Mouse (Mus musculus) urinary bladder, postnatal 14 days (tissue): ENCODE measurements at regions not wholly inside any gene's neighbourhood (a gene's known extent, or its start where the extent isn't known, plus 50 kb on each side); places are given as distances from the start of the nearest gene placed in this dataset.
A peak's percentile ranks its signal among the peaks of the same experiment; 100 is the strongest.

ENCODE experiments used
- DNase-seq: peaks from one replicate; pipeline ENCODE4 v3.0.0; 2021; ENCODE audit warnings: low spot score

DNA sequence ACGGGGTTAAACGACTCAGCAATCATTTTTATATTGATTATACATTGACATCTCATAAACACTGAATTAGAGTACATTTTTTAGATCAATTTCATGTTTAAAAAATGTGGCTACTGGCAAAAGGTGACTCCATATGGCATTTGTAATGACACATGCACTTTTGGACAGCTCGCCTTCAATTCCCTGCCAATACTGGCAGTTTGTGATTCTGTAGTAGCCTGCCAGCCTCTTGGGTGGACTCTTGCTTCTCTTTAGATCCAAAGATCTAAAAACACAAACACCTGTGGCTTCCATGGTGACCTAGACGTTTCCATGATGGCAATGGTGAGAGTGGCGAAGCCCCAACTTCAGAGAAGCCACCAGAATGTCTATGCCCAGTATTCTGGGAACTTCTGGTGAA lies 83.1 kb upstream of the Pcdh8 start:
- no peak for DNase-seq

DNA sequence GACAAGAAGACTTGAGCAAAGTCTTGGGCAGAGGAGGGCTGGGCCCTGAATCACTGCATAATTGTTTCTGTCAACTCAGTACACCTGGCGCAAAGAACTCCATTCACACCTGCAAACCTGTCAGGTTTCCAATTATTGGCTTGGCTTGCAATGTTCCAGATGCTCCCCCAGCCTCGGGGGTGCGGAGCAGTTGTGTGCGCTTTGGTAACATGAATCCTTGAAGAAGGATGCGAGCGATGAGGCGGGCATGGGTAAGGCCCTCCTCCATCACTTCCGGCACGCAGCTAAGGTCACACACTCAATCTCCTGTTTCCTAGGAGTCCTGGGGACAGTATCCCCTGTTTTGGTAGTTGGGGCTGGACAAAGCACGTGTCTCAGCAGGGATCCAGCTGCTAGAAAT lies 81.6 kb upstream of the Pcdh8 start:
- no peak for DNase-seq

DNA sequence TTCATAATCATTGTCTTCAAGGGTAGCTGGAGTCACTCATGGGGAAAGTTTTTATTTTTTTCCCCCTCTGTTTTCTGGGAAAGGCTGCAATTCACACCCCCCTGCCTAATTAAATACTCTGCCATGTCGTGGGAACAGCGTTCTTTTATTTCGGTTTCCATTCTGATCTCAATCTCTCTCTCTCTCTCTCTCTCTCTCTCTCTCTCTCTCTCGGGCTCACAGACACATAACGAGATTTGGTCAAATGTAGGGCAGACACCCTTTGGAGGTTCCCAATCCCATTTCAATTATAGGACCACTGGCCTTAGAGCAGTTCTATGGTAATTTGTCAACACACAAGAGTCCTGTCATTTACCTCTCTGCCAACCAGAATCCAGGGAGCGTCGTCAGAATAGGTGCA lies 80.7 kb upstream of the Pcdh8 start:
- DNase-seq: no peak

DNA sequence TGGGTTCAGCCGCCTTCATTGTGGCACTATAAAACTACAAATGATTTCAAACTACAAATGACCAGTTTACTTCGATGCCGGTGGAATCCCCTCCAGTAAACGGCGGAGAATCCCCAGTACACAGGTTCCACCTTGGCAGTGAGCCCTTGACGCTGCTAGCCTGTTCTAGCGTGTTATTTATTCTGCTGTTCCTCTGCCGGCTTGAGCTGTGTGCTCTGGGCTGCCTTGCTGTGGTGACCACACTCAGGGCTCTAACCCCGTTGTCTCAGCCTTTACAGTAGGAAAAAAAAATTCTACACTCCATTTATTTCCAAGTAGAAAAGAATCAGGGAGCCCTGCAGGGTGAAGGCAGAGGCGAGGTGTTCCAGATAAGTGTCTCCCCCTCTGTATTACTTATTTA lies 80.1 kb upstream of the Pcdh8 start:
- no peak for DNase-seq

DNA sequence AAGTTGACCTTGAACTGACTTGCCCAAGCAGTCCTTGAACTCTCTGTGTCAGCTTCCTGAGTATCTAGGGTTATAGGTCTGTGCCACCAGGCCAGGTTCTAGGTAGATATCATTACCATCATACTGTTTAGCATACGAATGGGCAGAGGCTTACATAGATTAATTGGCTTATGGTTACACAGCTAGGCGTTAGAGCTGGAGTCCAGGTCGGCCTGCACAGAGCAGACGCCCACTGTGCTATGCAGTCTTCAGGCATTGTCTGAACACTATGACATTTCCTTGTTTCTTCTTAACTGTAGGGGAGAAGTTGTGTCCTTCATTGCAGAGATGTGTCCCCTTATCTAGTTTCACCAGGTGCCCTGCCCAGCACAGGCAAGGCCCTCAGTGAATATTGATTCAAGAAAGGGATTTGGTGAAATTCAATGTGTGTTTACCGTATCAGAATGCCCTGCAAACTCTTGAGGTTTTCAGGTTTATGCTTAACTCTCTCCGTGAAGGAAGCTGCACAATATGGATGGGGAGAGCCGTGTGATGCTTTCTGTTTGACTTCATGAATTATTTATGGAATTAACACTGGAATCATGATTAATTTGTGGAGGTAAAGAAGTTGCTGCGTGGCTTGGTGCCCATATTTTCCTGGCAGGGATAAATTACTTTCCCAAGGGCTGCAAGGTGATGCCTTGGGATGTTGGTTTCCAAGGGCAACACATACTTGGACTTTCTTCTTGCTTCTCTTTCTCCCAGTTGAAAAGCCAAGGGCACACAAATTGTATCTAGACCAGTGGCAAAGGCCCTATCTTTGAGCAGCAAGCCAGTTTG lies 78.7 kb upstream of the Pcdh8 start:
- DNase-seq: no peak

DNA sequence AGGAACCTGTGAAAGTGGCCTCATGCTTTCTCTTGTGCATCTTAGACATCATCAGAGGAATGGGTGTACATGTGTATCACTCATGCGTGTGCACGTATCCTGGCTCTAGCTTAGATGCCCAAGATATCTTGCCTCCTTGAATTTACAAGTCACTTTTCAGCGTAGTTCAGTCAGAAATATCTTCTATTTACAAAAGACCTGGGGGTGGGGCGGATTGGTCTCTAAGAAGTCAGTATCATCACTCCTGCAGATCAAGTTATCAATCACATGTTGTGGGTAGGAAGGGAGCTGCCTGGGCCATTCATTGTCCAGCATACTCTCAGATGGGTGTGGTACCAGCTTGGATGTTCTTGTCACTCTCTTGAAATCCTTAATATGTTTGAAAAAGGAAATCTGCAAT lies 77.0 kb upstream of the Pcdh8 start:
- DNase-seq: no peak

DNA sequence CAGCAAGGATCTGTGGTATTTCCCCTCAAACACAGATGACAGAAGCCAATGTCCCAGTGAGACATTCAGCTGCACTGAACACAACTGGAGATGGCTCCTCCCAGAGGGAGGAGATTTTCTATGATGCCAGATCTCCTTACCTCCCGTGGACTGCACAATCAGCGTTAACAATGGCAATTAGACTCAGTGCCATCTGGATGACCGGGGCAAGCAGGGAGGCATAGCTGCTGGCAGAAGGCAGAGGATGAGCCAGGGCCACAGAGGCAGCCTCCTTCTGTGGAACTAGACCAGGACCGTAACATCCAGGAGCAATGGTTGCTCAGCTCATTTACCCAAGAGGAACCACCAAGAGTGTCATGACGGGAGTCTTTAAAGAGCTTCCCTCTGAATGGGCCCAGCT lies 73.2 kb upstream of the Pcdh8 start:
- DNase-seq: no peak

DNA sequence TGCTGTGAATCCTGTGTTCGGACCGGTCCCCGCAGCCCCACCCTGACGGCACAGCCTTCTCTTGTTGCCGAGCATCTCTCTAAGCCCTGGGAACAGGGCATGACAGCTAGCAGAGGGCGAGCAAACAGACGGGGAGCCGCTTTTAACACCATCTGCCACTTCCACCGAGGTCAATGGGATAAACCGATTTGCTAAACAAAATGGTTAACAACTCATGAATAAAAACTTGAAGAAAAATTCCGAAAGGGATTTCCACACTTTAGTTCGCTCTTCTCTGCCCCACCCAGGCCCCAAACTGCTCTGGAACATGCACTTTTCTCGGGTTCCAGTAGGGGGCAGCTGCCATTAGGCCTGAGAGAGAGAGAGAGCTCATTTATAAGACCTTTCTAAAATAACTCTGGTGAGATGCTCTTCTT lies 72.0 kb upstream of the Pcdh8 start:
- DNase-seq: peak; percentile 9

DNA sequence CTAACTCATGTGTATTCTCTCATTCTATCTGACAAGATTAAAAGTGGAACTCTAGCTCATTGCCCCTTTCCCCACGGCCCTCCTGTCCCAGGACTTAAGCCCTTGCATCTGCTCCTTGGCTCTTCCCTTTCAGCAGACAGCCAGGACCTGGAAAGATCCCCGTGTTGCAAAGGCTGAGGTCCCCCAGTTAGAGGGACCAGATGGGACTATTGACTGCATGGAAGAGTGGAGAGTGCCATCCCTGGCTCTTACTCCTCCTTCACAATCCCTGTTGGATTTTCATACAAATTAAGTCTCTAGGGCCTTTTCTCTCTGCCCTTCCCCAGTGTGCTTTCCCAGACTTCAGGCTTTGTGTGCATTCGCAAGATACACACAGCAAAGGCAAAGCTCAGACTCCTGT lies 71.6 kb upstream of the Pcdh8 start:
- no peak for DNase-seq

DNA sequence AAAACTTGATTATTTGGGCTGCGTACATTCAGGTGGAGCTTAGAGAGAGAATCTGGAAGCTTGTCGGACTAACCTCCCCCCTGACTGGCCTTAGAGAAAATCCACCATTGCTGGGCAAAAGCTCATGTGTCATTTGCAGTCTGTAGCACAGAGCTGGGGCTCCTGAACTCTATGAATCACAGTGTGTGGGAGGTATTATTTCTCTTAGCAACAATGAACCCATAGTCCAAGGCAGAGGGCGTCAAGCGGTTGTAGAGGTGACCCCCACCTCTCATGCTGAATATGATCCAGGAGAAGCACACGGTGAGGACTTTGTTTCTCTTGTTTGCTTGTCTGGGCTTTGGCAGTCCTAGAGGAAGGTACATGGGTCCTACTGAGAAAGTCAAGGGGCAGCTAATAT lies 66.0 kb upstream of the Pcdh8 start:
- DNase-seq: no peak

DNA sequence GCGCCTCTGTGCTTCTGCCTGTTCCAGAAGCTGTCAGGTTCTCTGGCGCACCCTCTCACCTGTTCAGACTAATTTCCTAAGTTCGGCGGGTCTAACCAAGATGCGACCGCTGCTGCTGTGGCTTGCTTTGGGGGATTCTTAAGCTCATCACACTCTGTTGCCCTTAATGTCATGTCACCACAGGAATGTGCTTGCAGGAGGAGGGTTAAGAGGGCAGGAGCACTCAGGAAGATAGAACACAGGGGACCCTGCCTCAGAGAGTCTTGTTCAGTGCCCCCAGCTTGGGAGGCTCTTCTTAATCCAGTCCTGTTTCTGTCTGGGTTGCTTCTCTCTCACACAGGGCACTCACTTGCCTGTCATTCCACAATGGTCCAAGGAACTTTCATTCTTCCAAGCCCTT lies 65.1 kb upstream of the Pcdh8 start:
- DNase-seq: no peak

DNA sequence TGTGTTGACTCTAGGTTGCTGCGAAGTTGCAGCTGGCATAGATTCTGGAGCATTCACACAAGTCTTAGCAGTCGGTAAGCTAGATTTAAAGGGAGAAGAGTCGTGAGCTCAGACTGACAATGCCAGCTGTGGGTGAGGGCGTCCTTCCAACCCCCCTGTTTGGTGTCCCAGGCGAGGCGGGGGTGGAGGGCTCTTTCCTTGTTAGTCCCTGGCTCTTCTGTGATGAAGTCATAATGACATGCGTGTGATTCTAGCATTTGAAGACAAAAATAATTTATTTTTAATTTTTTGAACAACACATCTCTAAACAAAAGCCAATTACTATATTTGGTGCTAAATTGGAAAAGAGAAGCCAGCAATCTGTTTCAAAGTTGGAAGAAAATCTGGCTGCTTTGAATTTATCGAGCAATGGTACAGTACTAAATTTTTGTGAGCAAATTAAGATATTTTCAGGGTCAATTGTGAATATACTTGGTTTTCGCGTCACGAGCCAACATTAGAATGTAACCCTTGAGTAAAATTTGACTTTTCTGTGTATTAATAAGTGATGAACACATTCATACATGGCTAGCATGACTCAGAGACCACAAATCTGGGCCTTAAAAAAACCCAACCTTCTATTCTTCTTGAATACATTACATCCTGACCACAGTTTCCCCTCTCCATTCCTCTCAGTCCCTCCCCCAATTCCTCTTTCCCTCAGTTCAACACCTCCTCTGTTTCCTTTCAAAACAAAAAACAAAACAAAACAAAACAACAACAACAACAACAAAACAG lies 53.7 kb upstream of the Pcdh8 start:
- DNase-seq: no peak

DNA sequence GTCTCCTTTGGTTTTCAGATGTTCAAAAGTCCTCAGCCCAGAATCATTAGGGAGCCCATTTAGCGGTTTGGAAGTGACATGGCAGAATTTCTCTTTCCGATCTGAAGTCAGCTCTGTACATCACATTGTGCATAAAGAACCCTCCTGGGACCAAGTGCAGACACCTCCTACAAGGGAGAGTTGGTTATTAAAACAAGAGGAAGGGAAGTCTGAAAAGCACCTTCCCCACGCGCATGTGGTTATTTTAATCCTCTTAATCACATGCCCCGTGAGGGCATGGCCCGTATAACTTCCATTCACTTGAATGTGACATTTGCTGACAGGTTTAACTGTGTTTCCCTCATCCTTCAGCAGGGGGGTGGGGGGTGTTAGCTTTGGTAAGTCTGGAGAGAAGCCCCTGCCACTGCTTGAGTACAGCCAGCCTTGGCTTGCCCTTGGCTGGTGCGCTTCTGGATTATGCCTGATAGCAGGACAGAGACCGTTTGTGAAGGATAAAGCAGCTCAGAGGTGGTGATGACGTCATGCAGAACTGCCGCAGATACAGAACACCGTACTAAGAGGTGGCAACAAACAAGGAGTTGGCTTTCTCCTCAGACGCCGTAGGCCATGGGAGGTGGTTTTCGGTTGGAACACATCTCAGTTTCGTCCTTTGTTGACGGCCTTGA lies 51.5 kb upstream of the Pcdh8 start:
- no peak for DNase-seq

DNA sequence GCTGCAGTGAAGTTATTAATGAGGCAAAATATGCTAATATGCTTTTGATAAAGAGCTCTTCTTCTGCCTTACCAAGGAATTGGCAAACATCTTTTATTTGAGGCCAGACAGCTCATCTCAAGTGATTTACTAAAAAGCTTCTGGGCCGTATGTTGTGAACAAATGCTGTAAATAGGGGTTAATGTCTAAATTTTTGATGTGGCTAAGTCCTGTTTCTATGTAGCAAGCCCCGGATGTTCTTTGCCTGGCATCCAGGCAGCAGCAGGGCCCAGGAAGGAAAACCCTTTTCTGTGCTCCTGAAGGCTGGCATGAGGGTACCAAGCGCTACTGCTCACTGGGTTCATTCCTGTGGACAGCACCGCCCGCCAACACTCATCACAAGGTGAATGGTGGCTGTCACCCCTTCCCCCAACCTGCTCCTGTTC lies 50.9 kb upstream of the Pcdh8 start:
- DNase-seq: no peak

DNA sequence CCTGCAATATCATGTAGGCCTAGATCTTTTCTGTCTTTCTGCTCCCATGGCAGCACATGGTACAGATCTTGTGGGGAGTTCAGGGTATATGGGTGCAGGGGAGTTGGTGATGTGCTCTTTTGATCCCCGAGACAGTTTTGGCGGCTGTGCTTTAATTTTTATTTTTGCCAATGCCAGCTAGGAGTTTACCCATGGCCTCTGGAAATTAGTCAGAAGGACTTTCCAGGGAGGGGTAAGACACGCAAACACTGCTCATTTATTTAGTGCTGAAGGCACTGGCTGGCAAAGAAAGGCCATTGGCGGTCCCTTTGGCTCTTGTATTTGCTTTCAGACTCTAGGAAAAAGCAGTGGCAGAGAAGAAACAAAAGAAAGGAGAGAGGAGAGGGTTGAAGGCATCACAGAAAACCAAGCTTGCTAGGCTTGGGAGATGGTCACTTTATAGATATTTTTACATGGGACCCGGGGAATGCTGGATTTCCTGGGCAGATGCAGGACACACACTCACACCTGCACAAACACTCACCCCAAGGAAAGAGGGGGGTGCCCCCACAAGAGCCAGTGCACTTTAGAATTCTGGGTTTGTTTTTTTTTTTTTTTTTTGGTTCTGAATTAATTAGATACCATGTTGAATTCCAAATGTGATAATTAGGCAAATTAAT lies 50.4 kb upstream of the Pcdh8 start:
- no peak for DNase-seq
